Mouse (Mus musculus) kidney, adult 2 months (tissue): ENCODE measurements around the gene Cd82. TPM values are rescaled to one million over a fixed set of nuclear protein-coding genes. Genes with fewer than 3 reads are reported as not detected.

ENCODE experiments used
- DNase-seq: peaks from one replicate; pipeline ENCODE4 v3.0.0; 2021
- H3K27ac ChIP-seq: fragments of 200-500 bp; 2 replicates; pipeline ENCODE4 v1.5.1; 2012; ENCODE audit warnings: low read depth, low read length, control low read depth, inconsistent platforms; ENCODE audit not compliant: insufficient read depth
- H3K27me3 ChIP-seq: fragments of 200-500 bp; replicated peaks from 2 replicates; pipeline ENCODE4 v1.6.1; 2012; ENCODE audit warnings: mild to moderate bottlenecking, moderate library complexity, low read length, inconsistent platforms; ENCODE audit not compliant: control insufficient read depth, insufficient read depth
- H3K36me3 ChIP-seq: fragments of 200-500 bp; 2 replicates; pipeline ENCODE4 v1.6.1; 2012; ENCODE audit warnings: mild to moderate bottlenecking, moderate library complexity, low read length, inconsistent platforms; ENCODE audit not compliant: control insufficient read depth, insufficient read depth
- H3K4me1 ChIP-seq: fragments of 200-500 bp; 2 replicates; pipeline ENCODE4 v1.6.1; 2011; ENCODE audit warnings: low read length; ENCODE audit not compliant: control insufficient read depth, insufficient read depth
- H3K4me3 ChIP-seq: fragments of 200-500 bp; 2 replicates; pipeline ENCODE4 v1.5.1; 2011; ENCODE audit warnings: mild to moderate bottlenecking, low read depth, low read length, control low read depth; ENCODE audit not compliant: insufficient read depth
- CTCF ChIP-seq: fragments of 200-500 bp; conservative IDR thresholded peaks from 2 replicates; pipeline ENCODE4 v1.5.1; 2011; ENCODE audit warnings: low read depth, mild to moderate bottlenecking, control low read depth, low read length, moderate library complexity, mixed read lengths; ENCODE audit not compliant: insufficient read depth, insufficient read length
- POLR2A ChIP-seq: fragments of 200-500 bp; IDR thresholded peaks from one replicate; pipeline ENCODE4 v1.6.1; 2011; ENCODE audit warnings: low read depth, low read length, control low read depth
- WGBS: fragments of 180-500 bp; shearing (Covaris S2); methylation state at CpG from one replicate; pipeline ENCODE4 v1.1.7; 2018; 5-methylcytosine and 5-hydroxymethylcytosine counted together
- polyA plus RNA-seq: library from polyadenylated mRNA; depleted of rRNA; stranded (reverse); fragments of >200 nt; gene quantifications from 2 replicates; pipeline ENCODE4 v1.2.3, GENCODE M21; 2012

Gene Cd82
- polyA plus RNA-seq, 1 experiment = 200 TPM

DNA sequence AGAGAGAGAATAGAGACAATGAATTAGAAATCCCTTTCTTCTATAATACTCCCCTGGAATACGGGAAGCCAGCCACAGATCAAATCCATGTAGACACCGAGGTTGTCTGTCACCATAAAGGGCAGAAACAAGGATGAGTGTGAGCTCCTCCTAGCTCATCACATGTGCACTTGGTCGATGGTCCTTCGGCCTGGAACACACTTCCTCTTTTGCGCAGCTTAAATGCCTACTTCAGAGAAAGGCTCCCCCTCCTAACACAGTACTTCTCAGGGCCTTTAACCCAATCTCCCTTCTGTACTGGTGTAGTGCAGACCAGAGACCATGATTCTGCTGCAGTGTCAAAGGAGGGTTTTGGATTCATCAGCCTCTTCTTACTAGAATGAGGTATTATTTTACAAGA is 34.3 kb upstream of the Cd82 start:
- DNase-seq = no peak
- Histone ChIP-seq H3K36me3 (no peaks in the 10 kb centered on the region), H3K4me3 (no peak overlapping the region), H3K27ac (no peak overlapping the region), H3K27me3 (no peaks in the 10 kb centered on the region), H3K4me1 (no peaks in the 10 kb centered on the region)
- TF ChIP-seq POLR2A = no peak
- no peak for TF ChIP-seq CTCF
- WGBS = 84% methylated on average over 5 of the region's 5 CpGs

DNA sequence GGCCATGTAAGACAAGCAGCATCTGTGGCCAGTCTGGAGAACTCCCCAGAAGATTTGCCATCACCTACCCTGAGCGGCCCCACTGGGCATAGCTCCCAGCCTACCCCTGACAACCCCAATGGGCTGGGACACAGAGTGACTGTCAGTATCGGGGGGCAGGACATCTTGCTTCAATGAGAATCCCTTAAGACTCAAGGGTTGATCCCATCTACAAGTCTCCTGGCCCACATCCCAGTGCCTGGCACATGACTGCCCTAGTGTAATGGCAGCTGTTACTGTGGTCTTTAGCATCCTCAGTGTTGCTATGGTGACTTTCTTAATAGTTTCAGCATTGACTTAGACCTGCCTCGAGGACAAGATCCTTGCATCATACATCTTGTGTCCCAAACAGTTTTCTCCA is 32.2 kb upstream of the Cd82 start:
- Histone ChIP-seq H3K4me1 (no peaks in the 10 kb centered on the region), H3K36me3 (no peaks in the 10 kb centered on the region), H3K27me3 (no peaks in the 10 kb centered on the region), H3K27ac (no peak overlapping the region), H3K4me3 (no peak overlapping the region)
- 92% methylated on average over 3 of the region's 3 CpGs for WGBS
- no peak for DNase-seq
- TF ChIP-seq CTCF = no peak
- TF ChIP-seq POLR2A = no peak

GRCm38 (mm10) chr2:93493541-93493940 is 30.6 kb upstream of the Cd82 start:
- H3K27me3 ChIP-seq = no peaks in the 10 kb centered on the region
- H3K4me1 ChIP-seq = no peaks in the 10 kb centered on the region
- WGBS = 79% methylated on average over 3 of the region's 3 CpGs
- no peak overlapping the region for H3K4me3 ChIP-seq
- no peak for TF ChIP-seq CTCF
- no peak for TF ChIP-seq POLR2A
- H3K27ac ChIP-seq = no peak overlapping the region
- no peaks in the 10 kb centered on the region for H3K36me3 ChIP-seq
- no peak for DNase-seq

- H3K4me1 ChIP-seq = no peaks in the 10 kb centered on the region
- TF ChIP-seq CTCF = no peak
- no peak for DNase-seq
- 80% methylated on average over 2 of the region's 2 CpGs for WGBS
- no peak overlapping the region for H3K4me3 ChIP-seq
- H3K27ac ChIP-seq = no peak overlapping the region
- H3K27me3 ChIP-seq = no peaks in the 10 kb centered on the region
- H3K36me3 ChIP-seq = no peaks in the 10 kb centered on the region
Observed at GRCm38 (mm10) chr2:93490516-93490915, 27.6 kb upstream of the Cd82 start.

DNA sequence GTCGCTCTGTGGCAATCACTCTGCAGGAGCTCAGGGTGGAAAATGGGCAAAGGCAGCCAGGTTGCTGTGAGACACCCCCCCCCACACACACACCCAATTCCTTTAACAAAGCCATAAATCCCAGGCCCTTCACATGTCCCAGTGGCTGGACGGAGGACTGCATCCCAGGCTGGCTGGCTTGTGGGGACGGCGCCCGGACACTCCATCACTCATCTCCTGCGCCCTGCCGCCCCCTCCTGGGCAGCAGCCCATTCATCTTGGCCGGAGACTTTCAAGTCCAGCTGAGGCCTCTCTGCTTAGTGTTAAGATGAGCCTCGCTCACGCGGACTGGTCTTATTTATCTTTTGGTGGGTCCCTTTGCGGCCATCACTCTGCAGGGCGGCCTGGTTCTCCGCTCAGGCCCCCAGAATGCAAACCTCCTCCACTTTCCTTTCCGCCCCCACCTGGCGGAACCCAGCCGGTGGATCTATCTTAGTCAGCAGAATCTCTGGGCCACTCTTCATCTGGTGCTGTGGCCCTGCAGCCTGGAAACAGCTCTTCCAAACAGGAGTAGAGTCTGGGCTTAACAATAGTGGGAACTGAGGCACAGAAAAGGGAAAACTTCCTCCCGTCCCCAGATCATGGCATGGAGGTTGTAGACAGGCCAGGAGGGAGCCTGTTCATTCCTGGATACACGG is 26.1 kb upstream of the Cd82 start:
- no peaks in the 10 kb centered on the region for H3K4me1 ChIP-seq
- H3K4me3 ChIP-seq = no peak overlapping the region
- no peaks in the 10 kb centered on the region for H3K27me3 ChIP-seq
- H3K27ac ChIP-seq = no peak overlapping the region
- WGBS = 38% methylated on average over 19 of the region's 19 CpGs
- no peak for DNase-seq
- H3K36me3 ChIP-seq = no peaks in the 10 kb centered on the region
- no peak for TF ChIP-seq CTCF
- TF ChIP-seq POLR2A = no peak

DNA sequence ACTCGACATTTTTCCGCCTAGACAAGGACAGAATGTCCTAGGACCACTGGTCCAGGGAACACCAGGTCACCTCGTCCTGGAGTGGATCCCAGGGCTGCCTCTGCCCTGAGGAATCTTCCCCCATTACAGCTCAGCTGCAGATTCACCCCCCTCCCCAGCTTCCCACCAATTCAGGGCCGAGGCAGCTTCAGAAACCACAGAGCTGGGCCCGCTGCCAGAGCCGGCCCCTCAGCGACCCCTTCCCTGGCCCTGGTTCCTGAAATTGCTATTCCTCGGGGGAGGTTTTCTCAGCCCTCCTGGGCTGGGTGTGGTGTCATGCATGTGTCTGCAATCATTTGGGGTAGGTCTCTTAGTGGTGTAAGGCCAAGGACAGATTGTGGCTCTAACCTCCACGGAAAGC is 22.5 kb upstream of the Cd82 start:
- no peaks in the 10 kb centered on the region for H3K27me3 ChIP-seq
- no peak for TF ChIP-seq POLR2A
- no peak for TF ChIP-seq CTCF
- H3K4me3 ChIP-seq = no peak overlapping the region
- H3K36me3 ChIP-seq = no peaks in the 10 kb centered on the region
- 47% methylated on average over 9 of the region's 9 CpGs for WGBS
- no peaks in the 10 kb centered on the region for H3K4me1 ChIP-seq
- DNase-seq = no peak
- no peak overlapping the region for H3K27ac ChIP-seq

DNA sequence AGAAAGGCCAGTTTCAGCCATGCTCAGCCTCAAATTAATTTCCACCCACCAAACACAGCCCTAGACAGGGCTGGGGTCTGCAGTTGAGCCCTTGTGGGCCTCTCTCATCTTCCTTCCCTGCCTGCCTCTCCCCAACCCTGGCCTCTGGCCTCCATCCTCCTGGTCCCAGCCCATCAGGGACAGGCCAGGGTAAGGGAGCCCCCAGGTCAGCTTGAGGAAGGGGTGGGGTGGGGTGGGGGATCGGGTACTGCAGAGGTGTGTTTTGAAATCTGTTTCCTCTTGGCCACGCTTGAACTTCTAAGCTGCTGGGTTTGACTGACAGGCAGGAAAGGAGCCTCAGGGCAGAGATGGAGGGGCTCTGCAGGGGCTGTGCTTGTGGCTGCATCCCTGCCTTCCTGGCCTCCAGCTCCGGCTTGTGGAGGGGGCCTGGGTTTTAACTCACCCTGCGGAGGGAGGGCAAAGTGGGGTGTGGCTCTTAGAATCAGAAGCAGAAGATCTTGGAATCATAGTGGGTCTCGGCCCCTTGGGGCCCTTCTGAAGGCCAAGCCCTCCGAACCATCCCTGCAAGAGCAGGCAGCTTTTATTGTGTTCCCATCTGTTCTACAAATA is 19.2 kb upstream of the Cd82 start:
- Histone ChIP-seq H3K27me3 (no peaks in the 10 kb centered on the region), H3K27ac (no peak overlapping the region), H3K4me1 (no peaks in the 10 kb centered on the region), H3K36me3 (no peaks in the 10 kb centered on the region), H3K4me3 (no peak overlapping the region)
- no peak for DNase-seq
- WGBS = 66% methylated on average over 6 of the region's 6 CpGs
- TF ChIP-seq CTCF (no peak), POLR2A (no peak)

DNA sequence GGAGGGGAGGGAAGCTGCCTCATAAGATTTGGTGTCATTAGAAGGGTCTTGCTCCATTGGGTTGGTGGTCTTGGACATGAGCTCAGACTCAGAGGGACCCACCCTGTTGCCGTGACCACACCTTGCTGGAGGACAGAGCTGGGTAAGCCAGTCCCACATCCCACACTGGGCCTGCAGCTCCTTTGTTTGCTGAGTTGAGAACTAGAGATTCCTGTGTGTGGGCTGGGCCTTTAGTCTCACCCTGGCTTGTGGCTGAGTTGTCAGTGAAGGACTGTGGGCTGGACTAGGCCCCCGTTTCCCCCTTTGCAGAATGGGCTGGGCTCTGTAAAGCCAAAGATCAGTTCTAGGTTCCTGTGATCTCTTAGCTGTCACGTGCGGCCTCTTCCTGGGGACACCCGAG is 15.8 kb upstream of the Cd82 start:
- no peak overlapping the region for H3K4me3 ChIP-seq
- H3K27ac ChIP-seq = no peak overlapping the region
- TF ChIP-seq POLR2A (no peak), CTCF (no peak)
- H3K36me3 ChIP-seq = no peaks in the 10 kb centered on the region
- WGBS = 82% methylated on average over 5 of the region's 5 CpGs
- H3K27me3 ChIP-seq = no peaks in the 10 kb centered on the region
- H3K4me1 ChIP-seq = no peaks in the 10 kb centered on the region
- no peak for DNase-seq
